Mouse (Mus musculus): Measurements from ENCODE around the gene Cyp2d40. TPM values are rescaled to one million over a fixed set of nuclear protein-coding genes. Genes with fewer than 3 reads are reported as not detected.

Cyp2d40 gene
- total and polyA plus RNA-seq, 3 experiments = not detected

DNA sequence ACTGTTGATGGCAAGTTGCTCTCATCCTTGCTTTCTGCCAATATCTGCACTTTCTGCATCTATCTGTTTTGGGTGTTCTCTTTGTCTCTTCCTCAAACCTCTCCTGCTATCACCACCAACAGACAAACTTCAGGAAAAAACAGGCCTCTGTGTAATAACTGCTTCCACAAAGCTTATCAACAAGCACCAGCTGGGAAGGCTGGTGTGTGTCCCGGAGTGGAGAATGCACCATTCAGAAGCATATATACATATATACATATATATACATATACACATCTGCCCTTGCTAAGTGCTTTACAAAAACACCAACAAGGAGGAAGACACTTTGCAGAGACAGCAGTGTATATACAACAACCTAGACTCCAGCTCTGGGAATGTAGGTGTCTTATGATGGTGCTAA lies 46.6 kb upstream of the Cyp2d40 start (continued):
- TF ChIP-seq USF1 (IDR thresholded peaks at IDR 0.05; ENCODE audit: low read depth, low read length) (no peak), ETS1 (IDR thresholded peaks at IDR 0.05; ENCODE audit: low read depth, low read length) (peak; percentile 98), MYC (IDR thresholded peaks at IDR 0.05; ENCODE audit: low read depth, low read length) (0 out of 2 replicates have a peak, but pooled peaks have one; percentile 51)

GRCm38 (mm10) chr15:82809511-82809910 lies 45.5 kb upstream of the Cyp2d40 start:
- Histone ChIP-seq H3K4me1 (ENCODE audit: control insufficient read depth in 1 of 2, insufficient read depth in 2 of 2, low read length in 2 of 2) (peaks cover 14 to 26% of the 10 kb centered on the region in 2 experiments), H3K4me3 (ENCODE audit: control insufficient read depth in 1 of 2, insufficient read depth in 1 of 2, low read depth in 2 of 2, low read length in 2 of 2) (no peak overlapping the region), H3K79me2 (ENCODE audit: control insufficient read depth, insufficient read depth, low read length, poor library complexity) (no peaks in the 10 kb centered on the region), H3K9me3 (replicated peaks; ENCODE audit: insufficient read depth, low read length) (no peaks in the 10 kb centered on the region), H3K9ac (ENCODE audit: control insufficient read depth, low read depth, low read length, poor library complexity, severe bottlenecking) (no peak overlapping the region), H3K27me3 (ENCODE audit: control insufficient read depth in 1 of 2, insufficient read depth in 2 of 2, low read length in 2 of 2) (no peaks in the 10 kb centered on the region), H3K36me3 (ENCODE audit: control insufficient read depth in 1 of 2, insufficient read depth in 2 of 2, low read length in 2 of 2) (peaks cover 3 to 42% of the 10 kb centered on the region in 2 experiments; a peak in 3 of 4 replicates), H3K27ac (ENCODE audit: control insufficient read depth, low read depth, low read length) (peak overlapping the region; percentile 83)
- DNase-seq (ENCODE audit: low read depth, low spot score) = peak; percentile 27
- TF ChIP-seq USF1 (IDR thresholded peaks at IDR 0.05; ENCODE audit: low read depth, low read length) (peak; percentile 59), MEF2A (IDR thresholded peaks at IDR 0.05; ENCODE audit: extremely low read depth, insufficient replicate concordance, low read depth, low read length, poor library complexity, severe bottlenecking) (no peak), MXI1 (IDR thresholded peaks at IDR 0.05; ENCODE audit: low read depth, low read length) (0 out of 2 replicates have a peak, but pooled peaks have one; percentile 21), ETS1 (IDR thresholded peaks at IDR 0.05; ENCODE audit: low read depth, low read length) (peak; percentile 48; the same call in 1 of the 2 replicates)

DNA sequence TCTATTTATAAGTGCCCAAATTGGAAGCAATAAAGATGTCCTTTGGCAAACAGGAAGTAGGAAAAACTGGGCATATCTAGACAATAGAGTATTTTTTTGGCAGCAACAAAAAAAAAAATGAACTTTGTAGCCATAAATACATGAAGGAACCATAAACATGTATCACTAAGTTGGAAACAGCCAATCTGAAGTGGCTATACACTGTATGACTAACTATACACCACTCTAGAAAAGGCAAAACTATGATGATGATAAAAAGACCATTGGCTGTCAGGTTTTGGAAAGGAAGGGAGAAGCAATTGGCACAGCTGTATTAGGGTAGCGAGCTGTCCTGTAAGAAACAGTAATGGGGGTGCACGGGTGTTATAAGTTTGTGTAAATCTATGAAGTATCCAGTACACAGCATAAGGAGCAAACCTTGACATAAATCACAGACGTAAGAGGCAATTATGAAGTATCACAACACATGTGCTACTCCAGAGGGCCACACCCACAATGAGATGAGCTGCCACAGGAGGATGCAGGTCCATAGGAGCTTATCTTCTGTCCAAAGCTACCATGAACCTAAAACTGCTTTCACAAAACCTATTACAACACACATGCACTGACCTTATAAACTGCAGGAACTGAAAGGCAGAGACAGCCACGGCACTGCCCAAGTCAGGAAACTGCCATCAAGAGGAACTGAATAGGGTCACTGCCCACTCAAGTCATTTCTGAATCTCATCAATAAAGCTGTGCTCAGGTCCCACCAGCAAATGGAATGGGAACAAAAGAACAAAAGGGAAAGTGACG lies 43.2 kb upstream of the Cyp2d40 start:
- H3K27me3 ChIP-seq (ENCODE audit: control insufficient read depth in 1 of 2, insufficient read depth in 2 of 2, low read length in 2 of 2) = no peaks in the 10 kb centered on the region
- no peaks in the 10 kb centered on the region for H3K9me3 ChIP-seq (replicated peaks; ENCODE audit: insufficient read depth, low read length)
- H3K4me1 ChIP-seq (ENCODE audit: control insufficient read depth in 1 of 2, insufficient read depth in 2 of 2, low read length in 2 of 2) = peaks cover 14 to 21% of the 10 kb centered on the region in 2 experiments
- no peak overlapping the region for H3K4me3 ChIP-seq (ENCODE audit: control insufficient read depth in 1 of 2, insufficient read depth in 1 of 2, low read depth in 2 of 2, low read length in 2 of 2)
- no peak overlapping the region for H3K9ac ChIP-seq (ENCODE audit: control insufficient read depth, low read depth, low read length, poor library complexity, severe bottlenecking)
- no peak for DNase-seq (ENCODE audit: low read depth, low spot score)
- no peak overlapping the region for H3K27ac ChIP-seq (ENCODE audit: control insufficient read depth, low read depth, low read length)
- no peak for TF ChIP-seq HCFC1 (IDR thresholded peaks at IDR 0.05; ENCODE audit: low read depth, low read length)
- no peaks in the 10 kb centered on the region for H3K79me2 ChIP-seq (ENCODE audit: control insufficient read depth, insufficient read depth, low read length, poor library complexity)
- peaks cover 0 to 35% of the 10 kb centered on the region in 2 experiments; a peak in 2 of 4 replicates for H3K36me3 ChIP-seq (ENCODE audit: control insufficient read depth in 1 of 2, insufficient read depth in 2 of 2, low read length in 2 of 2)

DNA sequence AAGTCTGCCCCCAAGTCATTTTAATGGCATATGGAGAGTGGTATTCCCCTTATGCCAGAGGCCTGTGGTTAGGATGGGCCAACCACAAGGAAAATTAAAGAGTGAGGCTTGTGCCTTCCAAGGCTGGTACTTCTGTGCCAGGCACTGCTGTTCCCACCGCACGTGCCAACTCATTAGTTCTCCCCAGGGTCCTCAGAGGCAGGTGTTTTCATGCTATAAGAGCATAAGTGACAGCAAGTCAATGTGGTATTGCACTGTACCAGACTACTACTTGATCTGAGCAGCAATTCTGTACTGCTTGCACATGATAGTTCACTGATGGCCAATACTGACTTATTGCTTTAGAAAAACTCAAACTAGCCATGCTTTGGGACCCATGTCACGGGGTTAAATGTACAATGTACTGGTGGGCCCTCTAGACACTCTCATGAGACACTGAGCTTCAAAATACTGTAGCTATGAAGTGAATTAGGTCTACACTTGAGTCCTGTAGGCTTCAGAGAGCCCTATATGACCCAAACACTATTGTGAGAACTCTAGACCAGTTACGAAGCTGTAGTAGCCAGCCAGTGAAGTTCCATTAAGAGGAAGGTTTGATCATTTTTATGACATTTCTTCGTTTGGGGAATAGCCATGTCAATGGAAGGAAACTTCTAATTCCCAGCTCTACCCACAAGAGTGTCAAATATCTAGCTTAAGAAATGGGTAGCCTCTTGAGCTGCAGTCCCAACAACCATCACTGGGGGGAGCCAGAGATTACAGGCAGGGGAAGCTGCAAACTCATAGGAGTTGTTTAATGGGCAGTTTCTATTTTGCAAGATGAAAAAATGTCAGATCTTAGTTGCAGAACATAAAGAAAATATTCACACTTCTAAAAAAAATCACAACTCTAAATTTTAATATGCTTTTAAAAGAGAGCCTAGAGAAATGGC lies 41.0 kb upstream of the Cyp2d40 start:
- H3K9me3 ChIP-seq (replicated peaks; ENCODE audit: insufficient read depth, low read length) = no peaks in the 10 kb centered on the region
- peaks cover 0 to 13% of the 10 kb centered on the region in 2 experiments; a peak in 2 of 4 replicates for H3K36me3 ChIP-seq (ENCODE audit: control insufficient read depth in 1 of 2, insufficient read depth in 2 of 2, low read length in 2 of 2)
- no peak overlapping the region for H3K27ac ChIP-seq (ENCODE audit: control insufficient read depth, low read depth, low read length)
- H3K4me1 ChIP-seq (ENCODE audit: control insufficient read depth in 1 of 2, insufficient read depth in 2 of 2, low read length in 2 of 2) = peaks cover 4 to 6% of the 10 kb centered on the region in 2 experiments; a peak in 3 of 4 replicates
- no peak overlapping the region for H3K4me3 ChIP-seq (ENCODE audit: control insufficient read depth in 1 of 2, insufficient read depth in 1 of 2, low read depth in 2 of 2, low read length in 2 of 2)
- no peak overlapping the region for H3K9ac ChIP-seq (ENCODE audit: control insufficient read depth, low read depth, low read length, poor library complexity, severe bottlenecking)
- peak; percentile 84 for DNase-seq (ENCODE audit: low read depth, low spot score)
- no peaks in the 10 kb centered on the region for H3K79me2 ChIP-seq (ENCODE audit: control insufficient read depth, insufficient read depth, low read length, poor library complexity)
- no peaks in the 10 kb centered on the region for H3K27me3 ChIP-seq (ENCODE audit: control insufficient read depth in 1 of 2, insufficient read depth in 2 of 2, low read length in 2 of 2)
- TF ChIP-seq CTCF (IDR thresholded peaks at IDR 0.05 in 2 of 3, conservative IDR thresholded peaks at IDR 0.05 in 1 of 3; ENCODE audit: control insufficient read depth in 1 of 3, insufficient read depth in 1 of 3, low read depth in 2 of 3, low read length in 3 of 3, poor library complexity in 1 of 3, severe bottlenecking in 1 of 3) = peak; percentile 81 to 95 (median 92)
- peak; percentile 61 for TF ChIP-seq POLR2AphosphoS2 (IDR thresholded peaks at IDR 0.05; ENCODE audit: low read length)
- no peak for TF ChIP-seq NELFE (IDR thresholded peaks at IDR 0.05; ENCODE audit: low read depth, low read length)
- peak; percentile 97 for TF ChIP-seq SMC3 (IDR thresholded peaks at IDR 0.05; ENCODE audit: low read depth, low read length)
- TF ChIP-seq RAD21 (IDR thresholded peaks at IDR 0.05; ENCODE audit: low read depth, low read length) = peak; percentile 98
- no peak for TF ChIP-seq MYB (IDR thresholded peaks at IDR 0.05; ENCODE audit: low read depth, low read length)
- no peak for TF ChIP-seq KAT2A (conservative IDR thresholded peaks at IDR 0.05; ENCODE audit: low read depth, low read length)
- TF ChIP-seq ZNF384 (IDR thresholded peaks at IDR 0.05; ENCODE audit: low read depth, low read length) = 0 out of 2 replicates have a peak, but pooled peaks have one; percentile 42
- TF ChIP-seq MAFK (IDR thresholded peaks at IDR 0.05; ENCODE audit: borderline replicate concordance, low read depth, low read length) = no peak
- TF ChIP-seq SIN3A (IDR thresholded peaks at IDR 0.05; ENCODE audit: low read length) = peak; percentile 47; the same call in 1 of the 2 replicates
- TF ChIP-seq ZC3H11A (IDR thresholded peaks at IDR 0.05; ENCODE audit: low read depth, low read length) = peak; percentile 91
- no peak for TF ChIP-seq CHD1 (IDR thresholded peaks at IDR 0.05; ENCODE audit: low read depth, low read length)
- TF ChIP-seq CHD2 (IDR thresholded peaks at IDR 0.05; ENCODE audit: low read length) = no peak
- TF ChIP-seq EP300 (IDR thresholded peaks at IDR 0.05; ENCODE audit: low read depth in 1 of 2, low read length in 2 of 2) = no peak
